Mouse (Mus musculus) adrenal gland, postnatal 4 days (tissue): ENCODE data around the gene Ppm1a. TPM values are rescaled to one million over a fixed set of nuclear protein-coding genes. Genes with fewer than 3 reads are reported as not detected.

ENCODE experiments used
- total RNA-seq, 2 experiments: library from RNA; stranded (reverse); gene quantifications; 2 replicates each; pipeline ENCODE4 v1.2.3; 2021

The Ppm1a gene
- total RNA-seq, 2 experiments from 2014 or later: 253 to 261 TPM

Other genes with a start within 250 kb of the Ppm1a start
- gene Pcnx4, start 221.1 kb upstream of the Ppm1a start, total RNA-seq: 1 to 10 TPM; 8.5 to 8.9 TPM
- gene Gm4756, start 107.8 kb upstream of the Ppm1a start, total RNA-seq: not detected
- 10 to 100 TPM; 79.8 to 85.4 TPM for gene Dhrs7, start 92.5 kb upstream of the Ppm1a start, total RNA-seq
- not detected for gene Six6, start 182.4 kb downstream of the Ppm1a start, total RNA-seq
- gene 4930447C04Rik, start 183.3 kb downstream of the Ppm1a start, total RNA-seq: 1 to 10 TPM; 2.2 to 3.1 TPM